Mouse (Mus musculus): ENCODE measurements around the gene Rph3a. TPM values are rescaled to one million over a fixed set of nuclear protein-coding genes. Genes with fewer than 3 reads are reported as not detected.

The Rph3a gene
- polyA plus RNA-seq, 1 experiment, result 1.3 TPM

DNA sequence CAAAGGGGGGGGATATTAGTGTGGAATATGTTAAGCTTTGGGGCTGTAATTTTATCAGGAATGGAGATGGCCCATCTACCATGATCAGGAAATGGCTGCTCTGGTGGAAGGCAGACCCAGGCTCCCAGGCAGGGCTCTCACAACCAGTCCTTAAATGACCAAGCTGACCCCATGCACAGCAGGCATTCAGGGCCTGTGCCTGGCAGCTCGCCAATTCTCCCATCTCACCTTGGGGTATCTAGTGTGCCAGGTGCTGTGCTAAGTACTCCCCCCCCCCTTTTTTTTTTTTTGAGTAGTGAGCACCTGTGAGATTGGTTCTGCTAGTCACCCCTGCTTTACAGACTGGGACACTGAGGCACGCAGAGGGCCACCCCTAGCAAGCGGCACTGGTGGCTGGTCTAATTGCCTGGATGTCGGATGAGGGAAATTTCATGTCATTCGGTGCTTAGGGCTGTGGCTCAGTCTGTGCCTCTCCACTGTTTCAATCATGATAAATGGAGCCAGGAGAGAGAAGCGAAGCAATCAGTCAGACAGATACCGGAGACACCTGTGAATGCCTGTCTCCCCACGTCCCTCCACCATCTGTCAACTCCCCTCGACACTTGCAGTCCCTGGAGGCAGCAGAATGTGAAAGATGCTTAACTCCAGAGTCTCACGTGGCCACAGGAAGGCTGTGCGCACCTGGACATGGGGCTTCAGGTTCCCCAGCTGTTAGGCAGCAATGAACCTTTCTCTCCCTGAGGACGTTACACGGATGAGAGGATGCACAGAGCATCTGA is 42.3 kb downstream of the Rph3a start:
- Histone ChIP-seq H3K36me3 (ENCODE audit: control insufficient read depth, insufficient read depth, low read length) (no peaks in the 10 kb centered on the region), H3K4me1 (ENCODE audit: control insufficient read depth, insufficient read depth, low read length) (no peaks in the 10 kb centered on the region), H3K27me3 (ENCODE audit: control insufficient read depth, insufficient read depth, low read length) (no peaks in the 10 kb centered on the region), H3K27ac (ENCODE audit: control insufficient read depth, insufficient read depth, low read depth, low read length) (no peak overlapping the region), H3K4me3 (ENCODE audit: control insufficient read depth, low read depth, low read length) (no peak overlapping the region)
- TF ChIP-seq CTCF (IDR thresholded peaks at IDR 0.05; ENCODE audit: control insufficient read depth, insufficient read depth, insufficient replicate concordance, low read depth, low read length) (no peak), POLR2A (IDR thresholded peaks at IDR 0.05; ENCODE audit: control insufficient read depth, low read depth, low read length) (no peak)

DNA sequence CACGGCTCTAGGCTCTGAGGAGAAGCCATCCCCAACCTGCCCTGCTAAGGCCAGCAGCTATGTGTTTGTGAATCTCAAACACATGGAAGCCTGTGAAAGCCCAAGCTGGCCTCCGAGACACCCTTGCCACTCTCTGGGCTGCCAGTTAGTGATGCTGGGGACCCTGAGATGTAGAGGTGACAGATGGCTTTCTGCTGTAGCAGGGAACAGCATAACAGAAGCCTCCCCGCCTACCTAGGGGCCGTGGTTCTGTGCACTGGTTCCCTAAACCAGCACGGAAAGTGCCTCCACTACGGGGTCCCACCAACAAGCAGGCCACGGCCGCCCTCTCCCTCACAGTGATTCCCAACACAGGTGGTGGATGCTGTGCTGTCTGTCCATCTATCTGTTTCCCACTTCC is 43.0 kb downstream of the Rph3a start:
- Histone ChIP-seq H3K27ac (ENCODE audit: control insufficient read depth, insufficient read depth, low read depth, low read length) (no peak overlapping the region), H3K36me3 (ENCODE audit: control insufficient read depth, insufficient read depth, low read length) (no peaks in the 10 kb centered on the region), H3K27me3 (ENCODE audit: control insufficient read depth, insufficient read depth, low read length) (no peaks in the 10 kb centered on the region), H3K4me1 (ENCODE audit: control insufficient read depth, insufficient read depth, low read length) (no peaks in the 10 kb centered on the region), H3K4me3 (ENCODE audit: control insufficient read depth, low read depth, low read length) (no peak overlapping the region)
- TF ChIP-seq POLR2A (IDR thresholded peaks at IDR 0.05; ENCODE audit: control insufficient read depth, low read depth, low read length), result no peak
- TF ChIP-seq CTCF (IDR thresholded peaks at IDR 0.05; ENCODE audit: control insufficient read depth, insufficient read depth, insufficient replicate concordance, low read depth, low read length), result no peak

DNA sequence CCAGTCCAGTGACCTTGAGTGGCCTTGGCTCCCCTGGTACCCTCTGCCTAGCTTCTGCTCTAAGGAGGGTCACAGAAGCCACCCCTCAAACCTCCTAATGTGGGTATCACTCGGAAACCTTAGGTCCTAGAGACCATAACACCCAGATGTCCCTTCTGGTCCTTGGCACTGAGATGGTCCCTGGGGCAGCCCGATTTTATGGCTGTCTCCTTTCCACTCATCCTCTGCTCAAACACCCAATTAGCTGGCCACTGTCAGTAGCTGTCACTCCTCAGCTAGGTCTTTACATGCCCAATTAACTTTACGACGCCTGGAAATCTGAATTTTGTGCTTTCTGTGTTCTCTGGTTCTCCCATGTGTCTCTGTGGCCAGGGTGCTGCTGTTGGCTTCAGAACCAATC is 43.7 kb downstream of the Rph3a start:
- no peak for TF ChIP-seq POLR2A (IDR thresholded peaks at IDR 0.05; ENCODE audit: control insufficient read depth, low read depth, low read length)
- TF ChIP-seq CTCF (IDR thresholded peaks at IDR 0.05; ENCODE audit: control insufficient read depth, insufficient read depth, insufficient replicate concordance, low read depth, low read length), result no peak
- Histone ChIP-seq H3K27ac (ENCODE audit: control insufficient read depth, insufficient read depth, low read depth, low read length) (no peak overlapping the region), H3K27me3 (ENCODE audit: control insufficient read depth, insufficient read depth, low read length) (no peaks in the 10 kb centered on the region), H3K4me3 (ENCODE audit: control insufficient read depth, low read depth, low read length) (no peak overlapping the region), H3K36me3 (ENCODE audit: control insufficient read depth, insufficient read depth, low read length) (no peaks in the 10 kb centered on the region), H3K4me1 (ENCODE audit: control insufficient read depth, insufficient read depth, low read length) (no peaks in the 10 kb centered on the region)

DNA sequence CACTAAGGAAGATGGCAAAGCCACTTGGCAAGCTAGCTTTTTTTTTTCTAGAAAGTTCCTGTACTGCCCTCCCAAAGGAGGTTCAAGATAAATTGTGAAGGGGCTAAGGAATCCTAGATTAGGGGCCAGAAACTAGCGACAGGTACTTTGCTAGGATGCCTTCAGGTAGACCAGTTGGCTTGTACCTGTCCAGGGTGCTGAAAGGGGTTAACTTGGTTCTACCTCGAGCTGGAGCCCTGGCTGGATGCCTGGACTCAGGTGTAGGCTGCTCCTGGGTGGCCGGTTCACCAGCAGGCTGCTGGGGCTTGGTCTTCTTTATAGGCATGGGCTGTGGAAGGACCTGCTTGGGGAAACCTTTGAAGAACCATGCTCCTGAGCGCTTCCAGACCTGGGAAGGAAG is 48.9 kb downstream of the Rph3a start:
- no peaks in the 10 kb centered on the region for H3K36me3 ChIP-seq (ENCODE audit: control insufficient read depth, insufficient read depth, low read length)
- TF ChIP-seq CTCF (IDR thresholded peaks at IDR 0.05; ENCODE audit: control insufficient read depth, insufficient read depth, insufficient replicate concordance, low read depth, low read length) (no peak), POLR2A (IDR thresholded peaks at IDR 0.05; ENCODE audit: control insufficient read depth, low read depth, low read length) (no peak)
- H3K4me3 ChIP-seq (ENCODE audit: control insufficient read depth, low read depth, low read length), result no peak overlapping the region
- H3K4me1 ChIP-seq (ENCODE audit: control insufficient read depth, insufficient read depth, low read length), result no peaks in the 10 kb centered on the region
- H3K27ac ChIP-seq (ENCODE audit: control insufficient read depth, insufficient read depth, low read depth, low read length), result no peak overlapping the region
- H3K27me3 ChIP-seq (ENCODE audit: control insufficient read depth, insufficient read depth, low read length), result no peaks in the 10 kb centered on the region

DNA sequence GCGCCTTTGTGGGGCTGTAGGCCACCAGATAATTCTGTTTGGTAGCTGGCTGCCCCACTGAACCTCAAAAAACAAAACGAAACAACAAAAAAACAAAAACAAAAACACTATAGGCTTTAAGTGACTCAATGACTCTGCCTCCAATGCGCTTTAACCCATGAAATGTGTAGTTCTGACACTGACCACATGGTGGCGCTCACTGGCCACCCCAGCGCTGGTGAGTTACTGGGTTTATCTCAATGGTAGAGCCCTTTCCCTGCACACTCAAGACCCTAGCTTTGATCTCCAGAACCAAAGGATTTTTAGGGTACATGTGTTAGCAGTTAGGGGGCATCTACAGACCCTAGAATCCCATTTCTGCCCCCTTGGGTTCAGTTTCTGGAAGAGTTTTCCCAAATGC is 55.9 kb downstream of the Rph3a start:
- Histone ChIP-seq H3K4me3 (ENCODE audit: control insufficient read depth, low read depth, low read length) (no peak overlapping the region), H3K4me1 (ENCODE audit: control insufficient read depth, insufficient read depth, low read length) (no peaks in the 10 kb centered on the region), H3K27me3 (ENCODE audit: control insufficient read depth, insufficient read depth, low read length) (no peaks in the 10 kb centered on the region), H3K27ac (ENCODE audit: control insufficient read depth, insufficient read depth, low read depth, low read length) (no peak overlapping the region), H3K36me3 (ENCODE audit: control insufficient read depth, insufficient read depth, low read length) (no peaks in the 10 kb centered on the region)
- TF ChIP-seq POLR2A (IDR thresholded peaks at IDR 0.05; ENCODE audit: control insufficient read depth, low read depth, low read length) (no peak), CTCF (IDR thresholded peaks at IDR 0.05; ENCODE audit: control insufficient read depth, insufficient read depth, insufficient replicate concordance, low read depth, low read length) (peak; percentile 97; the same call in 1 of the 2 replicates)

DNA sequence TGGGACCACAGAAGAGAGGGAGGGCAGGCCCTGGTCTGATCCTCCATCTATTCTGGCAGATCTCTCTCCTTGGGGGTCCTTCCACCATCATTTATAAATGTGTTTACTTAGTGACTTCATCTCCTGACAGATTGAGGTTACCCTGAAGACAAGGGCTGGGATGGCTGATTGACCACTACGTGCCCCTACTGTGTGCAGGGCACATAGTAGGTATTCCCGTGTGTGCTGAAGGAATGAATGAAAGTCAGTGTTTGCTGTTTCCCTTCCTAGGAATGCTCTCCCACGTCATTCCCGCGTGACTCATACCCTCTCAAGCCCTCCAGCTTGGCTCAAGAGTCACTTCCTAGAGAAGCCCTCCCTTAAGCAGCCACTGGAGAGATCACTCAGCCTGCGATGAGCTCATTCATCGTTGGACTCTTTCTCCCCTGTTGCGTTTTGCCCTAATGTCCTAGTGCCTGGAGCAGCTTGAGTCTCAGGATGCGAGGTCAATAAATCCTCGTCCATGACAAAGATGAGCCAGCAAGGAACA is 57.6 kb downstream of the Rph3a start:
- Histone ChIP-seq H3K27ac (ENCODE audit: control insufficient read depth, insufficient read depth, low read depth, low read length) (no peak overlapping the region), H3K4me1 (ENCODE audit: control insufficient read depth, insufficient read depth, low read length) (no peaks in the 10 kb centered on the region; the same call in 1 of the 2 replicates), H3K4me3 (ENCODE audit: control insufficient read depth, low read depth, low read length) (no peak overlapping the region), H3K36me3 (ENCODE audit: control insufficient read depth, insufficient read depth, low read length) (no peaks in the 10 kb centered on the region), H3K27me3 (ENCODE audit: control insufficient read depth, insufficient read depth, low read length) (no peaks in the 10 kb centered on the region)
- TF ChIP-seq POLR2A (IDR thresholded peaks at IDR 0.05; ENCODE audit: control insufficient read depth, low read depth, low read length) (no peak), CTCF (IDR thresholded peaks at IDR 0.05; ENCODE audit: control insufficient read depth, insufficient read depth, insufficient replicate concordance, low read depth, low read length) (no peak)

DNA sequence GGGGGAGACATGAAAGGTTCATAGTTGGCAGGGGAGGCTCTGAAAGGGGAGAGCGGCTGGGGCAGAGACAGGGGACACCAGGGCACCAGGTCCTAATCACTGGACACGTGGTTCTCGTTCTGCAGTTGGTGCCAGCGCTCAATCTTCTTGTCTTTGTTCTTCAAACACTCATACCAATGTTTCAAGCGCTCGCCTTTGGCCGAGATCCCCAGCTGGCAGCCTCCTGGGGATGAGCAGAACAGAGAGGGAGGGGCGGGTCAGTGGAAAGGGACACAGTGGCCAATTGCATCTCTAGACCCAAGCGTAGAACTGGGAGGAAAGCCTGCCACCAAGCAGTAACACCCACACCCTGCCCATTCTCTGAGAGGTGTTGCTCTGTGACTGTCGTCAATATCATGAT is 67.8 kb downstream of the Rph3a start:
- Histone ChIP-seq H3K27me3 (ENCODE audit: control insufficient read depth, insufficient read depth, low read length) (no peaks in the 10 kb centered on the region), H3K36me3 (ENCODE audit: control insufficient read depth, insufficient read depth, low read length) (no peaks in the 10 kb centered on the region), H3K27ac (ENCODE audit: control insufficient read depth, insufficient read depth, low read depth, low read length) (no peak overlapping the region), H3K4me1 (ENCODE audit: control insufficient read depth, insufficient read depth, low read length) (peaks cover 2% of the 10 kb centered on the region; the same call in 1 of the 2 replicates), H3K4me3 (ENCODE audit: control insufficient read depth, low read depth, low read length) (no peak overlapping the region)
- TF ChIP-seq CTCF (IDR thresholded peaks at IDR 0.05; ENCODE audit: control insufficient read depth, insufficient read depth, insufficient replicate concordance, low read depth, low read length) (no peak), POLR2A (IDR thresholded peaks at IDR 0.05; ENCODE audit: control insufficient read depth, low read depth, low read length) (no peak)

All from testis, adult 2 months (tissue).